ENCODE assay signal across 15 mouse cellular contexts in the genomic region with DNA sequence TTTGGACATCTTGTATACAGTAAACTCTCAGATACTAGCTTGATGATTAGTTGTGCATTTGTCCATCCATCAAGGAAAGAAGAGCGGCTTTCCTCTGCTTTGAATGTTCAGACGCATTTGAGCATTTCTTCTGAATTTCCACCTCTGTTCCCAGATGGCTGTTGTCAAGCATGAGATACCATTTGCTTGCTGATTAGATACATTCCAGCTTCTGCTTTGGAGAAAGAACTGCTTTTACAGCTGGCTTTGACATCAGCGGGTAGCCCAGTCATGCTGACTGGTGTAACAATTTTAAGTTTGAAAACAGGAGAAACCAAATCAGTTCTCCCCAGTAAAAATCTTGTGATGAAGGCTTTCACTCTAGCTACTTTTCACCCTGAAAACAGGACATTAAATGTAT.
DNase-seq lines count a peak whose midpoint lies in the region; ATAC-seq lines count a peak whose summit lies in the region.
"Had no signal": no experiment of that assay in that cellular context is flagged by ENCODE, and none has a peak within 500 bp of the region (broad histone marks: within the 10 kb centered on the region; RNA-seq: fewer than 3 reads in every experiment).

No protein-coding gene starts in this region.

- 53% methylated on average over 3 of the region's 3 CpGs for WGBS in hindbrain, embryonic 12.5 days
- 55% methylated on average over 3 of the region's 3 CpGs for WGBS in hindbrain, embryonic 11.5 days
- WGBS in midbrain, embryonic 11.5 days: 65% methylated on average over 3 of the region's 3 CpGs
- WGBS in midbrain, embryonic 15.5 days: 63% methylated on average over 3 of the region's 3 CpGs

- peak overlapping the region; percentile 17; the same call in 1 of the 2 replicates for H3K27ac ChIP-seq in hindbrain, embryonic 12.5 days
- H3K27ac ChIP-seq in hindbrain, embryonic 11.5 days (ENCODE audit: low read depth, low read length): no peak overlapping the region
- H3K27ac ChIP-seq in midbrain, embryonic 11.5 days (ENCODE audit: low read depth, low read length): no peak overlapping the region
- H3K27ac ChIP-seq in midbrain, embryonic 15.5 days: no peak overlapping the region
- H3K27ac ChIP-seq: midbrain, embryonic 12.5 days; neural tube, embryonic 13.5 days had no signal

- H3K27me3 ChIP-seq in hindbrain, embryonic 12.5 days: no peaks in the 10 kb centered on the region
- H3K27me3 ChIP-seq in hindbrain, embryonic 11.5 days (ENCODE audit: control insufficient read depth, insufficient read depth, low read length): no peaks in the 10 kb centered on the region
- H3K27me3 ChIP-seq in midbrain, embryonic 11.5 days (ENCODE audit: control insufficient read depth, insufficient read depth, low read length): no peaks in the 10 kb centered on the region
- no peaks in the 10 kb centered on the region for H3K27me3 ChIP-seq in midbrain, embryonic 15.5 days (replicated peaks)
- H3K27me3 ChIP-seq: midbrain, embryonic 12.5 days; neural tube, embryonic 13.5 days; Patski had no signal

- ATAC-seq in hindbrain, embryonic 12.5 days (ENCODE audit: low FRiP score): no peak
- no peak for ATAC-seq in hindbrain, embryonic 11.5 days (ENCODE audit: low FRiP score)
- no peak for ATAC-seq in midbrain, embryonic 11.5 days (ENCODE audit: low FRiP score)
- ATAC-seq in midbrain, embryonic 15.5 days (replicated peaks): no peak
- no peak for ATAC-seq in erythroid progenitor cell, adult 5-6 weeks (replicated peaks; ENCODE audit: low FRiP score, poor library complexity, severe bottlenecking)
- ATAC-seq: intestine, embryonic 16.5 days; Patski had no signal

- H3K4me3 ChIP-seq in hindbrain, embryonic 12.5 days: no peak overlapping the region
- no peak overlapping the region for H3K4me3 ChIP-seq in hindbrain, embryonic 11.5 days (ENCODE audit: low read depth, low read length)
- no peak overlapping the region for H3K4me3 ChIP-seq in midbrain, embryonic 11.5 days (ENCODE audit: low read depth, low read length)
- no peak overlapping the region for H3K4me3 ChIP-seq in midbrain, embryonic 15.5 days
- H3K4me3 ChIP-seq: midbrain, embryonic 12.5 days; neural tube, embryonic 13.5 days had no signal

- no peak for DNase-seq in hindbrain, embryonic 11.5 days (ENCODE audit: low spot score)
- peak; percentile 76 for DNase-seq in midbrain, embryonic 11.5 days (ENCODE audit: low spot score, missing footprints)
- DNase-seq in heart, adult 9 months (ENCODE audit: low spot score in 2 of 2): peak; percentile 52 to 56
- DNase-seq in mesoderm, embryonic 11.5 days (ENCODE audit: low read depth, low spot score): peak; percentile 37
- no peak for DNase-seq in liver
- DNase-seq: adrenal gland, postnatal 10 days; cerebellum, postnatal 25 days; right cerebral cortex, adult 18-20 months had no signal

- H3K9ac ChIP-seq in hindbrain, embryonic 12.5 days: no peak overlapping the region
- H3K9ac ChIP-seq in hindbrain, embryonic 11.5 days (ENCODE audit: low read depth, low read length): no peak overlapping the region
- H3K9ac ChIP-seq in midbrain, embryonic 11.5 days (ENCODE audit: low read length): no peak overlapping the region
- H3K9ac ChIP-seq in midbrain, embryonic 15.5 days: no peak overlapping the region
- H3K9ac ChIP-seq: midbrain, embryonic 12.5 days; neural tube, embryonic 13.5 days had no signal

- no peaks in the 10 kb centered on the region for H3K36me3 ChIP-seq in hindbrain, embryonic 12.5 days
- H3K36me3 ChIP-seq in hindbrain, embryonic 11.5 days (ENCODE audit: control insufficient read depth, insufficient read depth, low read length): no peaks in the 10 kb centered on the region
- H3K36me3 ChIP-seq in midbrain, embryonic 11.5 days (ENCODE audit: control insufficient read depth, insufficient read depth, low read length): no peaks in the 10 kb centered on the region
- H3K36me3 ChIP-seq in midbrain, embryonic 15.5 days (replicated peaks): no peaks in the 10 kb centered on the region
- H3K36me3 ChIP-seq: midbrain, embryonic 12.5 days; neural tube, embryonic 13.5 days had no signal

- no peak overlapping the region for H3K4me2 ChIP-seq in hindbrain, embryonic 12.5 days (replicated peaks)
- H3K4me2 ChIP-seq in hindbrain, embryonic 11.5 days (replicated peaks; ENCODE audit: low read depth, low read length): no peak overlapping the region
- H3K4me2 ChIP-seq in midbrain, embryonic 11.5 days: no peak overlapping the region
- H3K4me2 ChIP-seq in midbrain, embryonic 15.5 days: no peak overlapping the region
- H3K4me2 ChIP-seq: midbrain, embryonic 12.5 days; neural tube, embryonic 13.5 days had no signal

- H3K4me1 ChIP-seq in hindbrain, embryonic 12.5 days: peaks cover 10% of the 10 kb centered on the region; the same call in 1 of the 2 replicates
- no peaks in the 10 kb centered on the region for H3K4me1 ChIP-seq in hindbrain, embryonic 11.5 days (replicated peaks; ENCODE audit: control insufficient read depth, insufficient read depth, low read length)
- H3K4me1 ChIP-seq in midbrain, embryonic 11.5 days (ENCODE audit: control insufficient read depth, insufficient read depth, low read length): no peaks in the 10 kb centered on the region
- H3K4me1 ChIP-seq in midbrain, embryonic 15.5 days: 0 out of 2 replicates have a peak, but pooled peaks cover 3% of the 10 kb centered on the region

- H3K9me3 ChIP-seq in hindbrain, embryonic 12.5 days (replicated peaks): no peaks in the 10 kb centered on the region
- H3K9me3 ChIP-seq in hindbrain, embryonic 11.5 days (ENCODE audit: control insufficient read depth, low read length): no peaks in the 10 kb centered on the region
- no peaks in the 10 kb centered on the region for H3K9me3 ChIP-seq in midbrain, embryonic 11.5 days (ENCODE audit: control insufficient read depth, low read length)
- no peaks in the 10 kb centered on the region for H3K9me3 ChIP-seq in midbrain, embryonic 15.5 days
- H3K9me3 ChIP-seq: midbrain, embryonic 12.5 days; neural tube, embryonic 13.5 days had no signal

Comparison
In these comparisons a context has a peak if more than half of its experiments do, and no peak if none do; other contexts are left out.
1. DNase-seq: peak in midbrain, embryonic 11.5 days (single experiment), heart, adult 9 months (2 of 2) and mesoderm, embryonic 11.5 days (single experiment); none in hindbrain, embryonic 11.5 days (single experiment) and liver (single experiment).